Mouse (Mus musculus): ENCODE measurements around the gene Arhgap35. TPM values are rescaled to one million over a fixed set of nuclear protein-coding genes. Genes with fewer than 3 reads are reported as not detected.

The Arhgap35 gene
- polyA plus RNA-seq, 1 experiment from 2014 or later, result 40.8 TPM

- 0 out of 2 replicates have a peak, but pooled peaks cover 4% of the 10 kb centered on the region for H3K4me1 ChIP-seq
- ATAC-seq (ENCODE audit: low FRiP score), result no peak
- no peak overlapping the region for H3K4me2 ChIP-seq
- WGBS, result 71% methylated on average over 1 of the region's 1 CpGs
- H3K36me3 ChIP-seq (replicated peaks), result peaks cover 6% of the 10 kb centered on the region; the same call in 1 of the 2 replicates
- no peak overlapping the region for H3K27ac ChIP-seq
- H3K9ac ChIP-seq, result no peak overlapping the region
- no peaks in the 10 kb centered on the region for H3K27me3 ChIP-seq
- no peak overlapping the region for H3K4me3 ChIP-seq (replicated peaks)
- no peaks in the 10 kb centered on the region for H3K9me3 ChIP-seq
These were observed 23.5 kb downstream of the Arhgap35 start for GRCm38 (mm10) chr7:16591292-16591691.

GRCm38 (mm10) chr7:16587649-16588048 lies 27.1 kb downstream of the Arhgap35 start:
- Histone ChIP-seq H3K4me3 (replicated peaks) (no peak overlapping the region), H3K4me2 (no peak overlapping the region), H3K9ac (no peak overlapping the region), H3K36me3 (replicated peaks) (0 out of 2 replicates have a peak, but pooled peaks cover 3% of the 10 kb centered on the region), H3K27ac (no peak overlapping the region), H3K9me3 (no peaks in the 10 kb centered on the region), H3K27me3 (no peaks in the 10 kb centered on the region), H3K4me1 (peaks cover 14% of the 10 kb centered on the region; the same call in 1 of the 2 replicates)
- WGBS, result 91% methylated on average over 3 of the region's 3 CpGs
- no peak for ATAC-seq (ENCODE audit: low FRiP score)

- ATAC-seq (ENCODE audit: low FRiP score), result no peak
- Histone ChIP-seq H3K9ac (no peak overlapping the region), H3K4me2 (no peak overlapping the region), H3K4me1 (peaks cover 19% of the 10 kb centered on the region), H3K9me3 (no peaks in the 10 kb centered on the region), H3K36me3 (replicated peaks) (no peaks in the 10 kb centered on the region), H3K27me3 (no peaks in the 10 kb centered on the region), H3K4me3 (replicated peaks) (no peak overlapping the region), H3K27ac (no peak overlapping the region)
These were observed 30.4 kb downstream of the Arhgap35 start for GRCm38 (mm10) chr7:16584384-16584783.

GRCm38 (mm10) chr7:16583775-16584174 lies 31.0 kb downstream of the Arhgap35 start:
- H3K9ac ChIP-seq, result no peak overlapping the region
- no peak overlapping the region for H3K4me3 ChIP-seq (replicated peaks)
- H3K27me3 ChIP-seq, result no peaks in the 10 kb centered on the region
- peaks cover 19% of the 10 kb centered on the region for H3K4me1 ChIP-seq
- WGBS, result 85% methylated on average over 1 of the region's 1 CpGs
- no peaks in the 10 kb centered on the region for H3K9me3 ChIP-seq
- no peak overlapping the region for H3K4me2 ChIP-seq
- H3K27ac ChIP-seq, result no peak overlapping the region
- H3K36me3 ChIP-seq (replicated peaks), result no peaks in the 10 kb centered on the region
- ATAC-seq (ENCODE audit: low FRiP score), result no peak

- WGBS, result 85% methylated on average over 3 of the region's 3 CpGs
- no peak for ATAC-seq (ENCODE audit: low FRiP score)
- H3K27ac ChIP-seq, result no peak overlapping the region
- H3K4me3 ChIP-seq (replicated peaks), result no peak overlapping the region
- H3K4me2 ChIP-seq, result no peak overlapping the region
- no peak overlapping the region for H3K9ac ChIP-seq
- H3K4me1 ChIP-seq, result peaks cover 19% of the 10 kb centered on the region
- H3K9me3 ChIP-seq, result no peaks in the 10 kb centered on the region
- H3K27me3 ChIP-seq, result no peaks in the 10 kb centered on the region
- H3K36me3 ChIP-seq (replicated peaks), result no peaks in the 10 kb centered on the region
These were observed 32.5 kb downstream of the Arhgap35 start for GRCm38 (mm10) chr7:16582299-16582698.

GRCm38 (mm10) chr7:16581276-16582100 lies 33.3 kb downstream of the Arhgap35 start:
- Histone ChIP-seq H3K4me3 (replicated peaks) (no peak overlapping the region), H3K4me2 (no peak overlapping the region), H3K36me3 (replicated peaks) (no peaks in the 10 kb centered on the region), H3K27ac (0 out of 2 replicates have a peak overlapping the region, but pooled peaks have one; percentile 13), H3K4me1 (peaks cover 19% of the 10 kb centered on the region), H3K9me3 (no peaks in the 10 kb centered on the region), H3K9ac (no peak overlapping the region), H3K27me3 (no peaks in the 10 kb centered on the region)
- 75% methylated on average over 13 of the region's 13 CpGs for WGBS
- no peak for ATAC-seq (ENCODE audit: low FRiP score)

GRCm38 (mm10) chr7:16576719-16577118 lies 38.1 kb downstream of the Arhgap35 start:
- no peak overlapping the region for H3K27ac ChIP-seq
- no peaks in the 10 kb centered on the region for H3K9me3 ChIP-seq
- H3K4me3 ChIP-seq (replicated peaks), result no peak overlapping the region
- ATAC-seq (ENCODE audit: low FRiP score), result no peak
- no peak overlapping the region for H3K9ac ChIP-seq
- peaks cover 19% of the 10 kb centered on the region for H3K4me1 ChIP-seq
- 74% methylated on average over 1 of the region's 1 CpGs for WGBS
- H3K36me3 ChIP-seq (replicated peaks), result no peaks in the 10 kb centered on the region
- no peaks in the 10 kb centered on the region for H3K27me3 ChIP-seq
- H3K4me2 ChIP-seq, result no peak overlapping the region

- H3K4me3 ChIP-seq (replicated peaks), result no peak overlapping the region
- no peak overlapping the region for H3K4me2 ChIP-seq
- WGBS, result 97% methylated on average over 1 of the region's 1 CpGs
These were observed 43.6 kb downstream of the Arhgap35 start for GRCm38 (mm10) chr7:16571191-16571590.

GRCm38 (mm10) chr7:16570737-16571136 lies 44.1 kb downstream of the Arhgap35 start:
- WGBS, result 94% methylated on average over 1 of the region's 1 CpGs

More at GRCm38 (mm10) chr7:16571191-16571590, 43.6 kb downstream of the Arhgap35 start:
- Histone ChIP-seq H3K9me3 (no peaks in the 10 kb centered on the region), H3K36me3 (replicated peaks) (no peaks in the 10 kb centered on the region), H3K27ac (no peak overlapping the region), H3K27me3 (no peaks in the 10 kb centered on the region), H3K4me1 (0 out of 2 replicates have a peak, but pooled peaks cover 11% of the 10 kb centered on the region), H3K9ac (no peak overlapping the region)
- ATAC-seq (ENCODE audit: low FRiP score), result no peak

GRCm38 (mm10) chr7:16564491-16564890 lies 50.3 kb downstream of the Arhgap35 start:
- H3K36me3 ChIP-seq (replicated peaks), result peaks cover 51% of the 10 kb centered on the region
- no peak overlapping the region for H3K27ac ChIP-seq
- H3K9me3 ChIP-seq, result no peaks in the 10 kb centered on the region
- no peak for ATAC-seq (ENCODE audit: low FRiP score)
- H3K4me2 ChIP-seq, result no peak overlapping the region
- H3K4me3 ChIP-seq (replicated peaks), result no peak overlapping the region
- H3K27me3 ChIP-seq, result no peaks in the 10 kb centered on the region
- H3K9ac ChIP-seq, result no peak overlapping the region
- no peaks in the 10 kb centered on the region for H3K4me1 ChIP-seq
- WGBS, result 94% methylated on average over 8 of the region's 8 CpGs

More at GRCm38 (mm10) chr7:16570737-16571136, 44.1 kb downstream of the Arhgap35 start:
- Histone ChIP-seq H3K36me3 (replicated peaks) (no peaks in the 10 kb centered on the region), H3K4me3 (replicated peaks) (no peak overlapping the region), H3K9ac (no peak overlapping the region), H3K4me2 (no peak overlapping the region), H3K9me3 (no peaks in the 10 kb centered on the region), H3K27ac (no peak overlapping the region), H3K27me3 (no peaks in the 10 kb centered on the region), H3K4me1 (0 out of 2 replicates have a peak, but pooled peaks cover 11% of the 10 kb centered on the region)
- ATAC-seq (ENCODE audit: low FRiP score), result no peak

- ATAC-seq (ENCODE audit: low FRiP score), result no peak
These were observed 56.8 kb downstream of the Arhgap35 start for GRCm38 (mm10) chr7:16557783-16558538.

GRCm38 (mm10) chr7:16557251-16557650 lies 57.5 kb downstream of the Arhgap35 start:
- no peak overlapping the region for H3K9ac ChIP-seq
- H3K9me3 ChIP-seq, result no peaks in the 10 kb centered on the region
- no peak overlapping the region for H3K27ac ChIP-seq
- WGBS, result 48% methylated on average over 4 of the region's 4 CpGs
- H3K4me3 ChIP-seq (replicated peaks), result no peak overlapping the region
- H3K4me1 ChIP-seq, result peaks cover 21% of the 10 kb centered on the region
- no peak overlapping the region for H3K4me2 ChIP-seq
- no peak for ATAC-seq (ENCODE audit: low FRiP score)
- peaks cover 26% of the 10 kb centered on the region for H3K36me3 ChIP-seq (replicated peaks)
- H3K27me3 ChIP-seq, result no peaks in the 10 kb centered on the region

More at GRCm38 (mm10) chr7:16557783-16558538, 56.8 kb downstream of the Arhgap35 start:
- H3K27ac ChIP-seq, result peak overlapping the region; percentile 6; the same call in 1 of the 2 replicates
- no peaks in the 10 kb centered on the region for H3K27me3 ChIP-seq
- H3K4me1 ChIP-seq, result peaks cover 21% of the 10 kb centered on the region
- no peak overlapping the region for H3K4me3 ChIP-seq (replicated peaks)
- WGBS, result 33% methylated on average over 9 of the region's 9 CpGs
- peaks cover 33% of the 10 kb centered on the region for H3K36me3 ChIP-seq (replicated peaks)
- no peak overlapping the region for H3K4me2 ChIP-seq
- H3K9me3 ChIP-seq, result no peaks in the 10 kb centered on the region
- no peak overlapping the region for H3K9ac ChIP-seq

Data from forebrain, embryonic 12.5 days (tissue).